Mouse (Mus musculus) midbrain, embryonic 15.5 days (tissue): ENCODE measurements around the gene Bloc1s1. TPM values are rescaled to one million over a fixed set of nuclear protein-coding genes. Genes with fewer than 3 reads are reported as not detected.

ENCODE experiments used
- ATAC-seq: fragments of 200-750 bp; cut with Nextera tagmentation; replicated peaks from 2 replicates; pipeline ENCODE4 v1.8.0; 2017; ENCODE audit warnings: moderate TSS enrichment
- H3K27ac ChIP-seq: fragments of 300-500 bp; sonication (generic); 2 replicates; pipeline ENCODE4 v1.5.1; 2015; ENCODE audit warnings: mild to moderate bottlenecking, inconsistent platforms
- H3K27me3 ChIP-seq: fragments of 300-500 bp; sonication (generic); replicated peaks from 2 replicates; pipeline ENCODE4 v1.6.1; 2015; ENCODE audit warnings: inconsistent platforms
- H3K36me3 ChIP-seq: fragments of 300-500 bp; sonication (generic); replicated peaks from 2 replicates; pipeline ENCODE4 v1.6.1; 2015; ENCODE audit warnings: inconsistent platforms
- H3K4me1 ChIP-seq: fragments of 300-500 bp; sonication (generic); 2 replicates; pipeline ENCODE4 v1.6.1; 2015; ENCODE audit warnings: inconsistent platforms
- H3K4me2 ChIP-seq: fragments of 300-500 bp; sonication (generic); 2 replicates; pipeline ENCODE4 v1.6.1; 2015; ENCODE audit warnings: inconsistent platforms, mild to moderate bottlenecking, moderate library complexity
- H3K4me3 ChIP-seq: fragments of 300-500 bp; sonication (generic); 2 replicates; pipeline ENCODE4 v1.5.1; 2015; ENCODE audit warnings: mild to moderate bottlenecking, inconsistent platforms
- H3K9ac ChIP-seq: fragments of 300-500 bp; sonication (generic); 2 replicates; pipeline ENCODE4 v1.6.1; 2015; ENCODE audit warnings: mild to moderate bottlenecking, inconsistent platforms
- H3K9me3 ChIP-seq: fragments of 300-500 bp; sonication (generic); 2 replicates; pipeline ENCODE4 v1.6.1; 2016; ENCODE audit warnings: inconsistent platforms
- WGBS: fragments of 180-500 bp; shearing (Covaris S2); methylation state at CpG from one replicate; pipeline ENCODE4 v1.1.7; 2015; ENCODE audit warnings: mixed read lengths; 5-methylcytosine and 5-hydroxymethylcytosine counted together
- polyA plus RNA-seq: library from polyadenylated mRNA; unstranded; fragments of >200 nt; fragmentation: Nextera tagmentation; extraction: Ambion mirVana; gene quantifications from 2 replicates; pipeline ENCODE4 v1.2.1, GENCODE M21; 2015

Gene Bloc1s1
- polyA plus RNA-seq, 1 experiment from 2014 or later, result 259 TPM

DNA sequence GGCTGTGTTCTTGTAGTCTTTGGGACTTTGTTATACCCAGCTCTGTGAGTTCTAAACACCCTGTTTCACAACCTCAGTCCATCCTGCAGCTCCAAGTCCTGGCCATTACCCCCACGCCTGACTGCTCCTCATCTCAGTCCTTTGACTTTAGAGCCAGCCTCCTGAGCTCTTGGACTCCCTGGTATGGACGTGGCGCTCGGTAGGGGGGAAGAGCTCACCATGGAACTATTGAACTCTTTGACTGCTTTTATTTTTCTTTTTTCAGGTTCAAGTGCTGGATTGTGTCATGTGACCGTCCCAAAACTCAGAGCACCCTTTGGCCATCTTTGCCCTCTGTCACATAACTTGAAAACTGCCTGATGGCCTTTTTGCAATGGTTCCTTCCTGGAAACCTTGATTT lies 41.8 kb downstream of the Bloc1s1 start:
- no peak overlapping the region for H3K4me2 ChIP-seq
- no peak overlapping the region for H3K9ac ChIP-seq
- no peaks in the 10 kb centered on the region for H3K4me1 ChIP-seq
- peaks cover 19% of the 10 kb centered on the region; the same call in 1 of the 2 replicates for H3K36me3 ChIP-seq
- ATAC-seq, result no peak
- H3K9me3 ChIP-seq, result no peaks in the 10 kb centered on the region
- no peaks in the 10 kb centered on the region for H3K27me3 ChIP-seq
- no peak overlapping the region for H3K27ac ChIP-seq
- H3K4me3 ChIP-seq, result no peak overlapping the region
- 82% methylated on average over 5 of the region's 5 CpGs for WGBS

DNA sequence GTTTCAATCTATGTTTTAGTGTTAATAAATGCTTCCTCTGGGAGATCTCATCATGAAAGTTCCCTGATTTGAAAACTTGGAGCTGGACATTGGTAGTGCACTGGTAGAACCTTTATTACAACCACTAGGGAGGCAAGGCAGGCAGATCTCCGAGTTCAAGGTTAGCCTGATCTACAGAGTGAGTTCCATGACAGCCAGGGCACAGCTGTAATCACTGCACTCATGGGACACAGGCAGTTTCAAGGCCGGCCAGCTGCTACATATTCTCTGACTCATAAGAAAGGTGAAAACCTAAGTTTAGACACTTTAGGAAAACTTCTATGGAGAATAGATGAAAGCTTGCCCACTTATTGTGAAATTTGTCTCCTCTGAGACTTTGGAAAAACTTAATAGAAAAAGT lies 45.0 kb downstream of the Bloc1s1 start:
- 97% methylated on average over 2 of the region's 2 CpGs for WGBS
- no peaks in the 10 kb centered on the region for H3K27me3 ChIP-seq
- no peak overlapping the region for H3K4me2 ChIP-seq
- H3K9me3 ChIP-seq, result no peaks in the 10 kb centered on the region
- peaks cover 12% of the 10 kb centered on the region; the same call in 1 of the 2 replicates for H3K36me3 ChIP-seq
- no peak overlapping the region for H3K27ac ChIP-seq
- no peaks in the 10 kb centered on the region for H3K4me1 ChIP-seq
- no peak overlapping the region for H3K4me3 ChIP-seq
- H3K9ac ChIP-seq, result no peak overlapping the region
- ATAC-seq, result no peak

DNA sequence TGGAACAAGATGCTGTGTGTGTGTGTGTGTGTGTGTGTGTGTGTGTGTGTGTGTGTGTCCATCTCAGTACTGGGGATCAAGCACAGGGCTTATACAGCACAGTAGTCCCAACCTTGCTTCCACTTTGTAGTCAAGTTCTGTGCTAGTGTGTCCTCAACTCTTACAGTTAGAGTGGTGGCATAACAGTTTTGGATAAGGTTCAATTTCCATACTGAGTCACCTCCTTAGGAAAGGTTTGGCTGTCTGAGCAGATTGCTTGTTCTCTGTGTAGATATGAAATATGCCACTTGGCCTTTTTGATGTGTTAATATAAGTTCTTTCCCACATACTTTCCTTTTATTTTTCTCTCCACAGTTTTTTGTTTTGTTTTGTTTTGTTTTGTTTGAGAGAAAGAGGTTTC lies 45.5 kb downstream of the Bloc1s1 start:
- Histone ChIP-seq H3K27ac (no peak overlapping the region), H3K9ac (no peak overlapping the region), H3K36me3 (peaks cover 17% of the 10 kb centered on the region; the same call in 1 of the 2 replicates), H3K4me1 (no peaks in the 10 kb centered on the region), H3K27me3 (no peaks in the 10 kb centered on the region), H3K4me3 (no peak overlapping the region), H3K4me2 (no peak overlapping the region), H3K9me3 (no peaks in the 10 kb centered on the region)
- no peak for ATAC-seq

DNA sequence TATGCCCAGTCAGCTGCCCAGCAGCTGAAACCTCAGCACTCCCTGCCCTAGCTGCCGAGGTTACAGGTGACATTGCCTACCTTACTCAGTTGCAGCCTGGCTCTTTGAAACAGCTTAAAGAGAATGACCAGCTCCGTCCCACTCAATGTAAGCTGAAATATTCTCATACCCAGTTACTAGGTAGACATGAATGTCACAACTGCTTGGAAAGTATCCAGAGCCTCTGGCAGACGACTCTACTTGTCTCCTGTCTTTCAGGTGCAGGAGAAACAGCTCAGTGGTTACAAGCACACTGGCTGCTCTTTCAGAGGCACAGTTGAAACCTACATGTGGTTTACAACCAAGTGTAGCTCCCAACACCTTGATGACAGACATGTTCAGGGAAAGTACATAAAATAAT lies 53.5 kb downstream of the Bloc1s1 start:
- Histone ChIP-seq H3K27ac (no peak overlapping the region), H3K9me3 (no peaks in the 10 kb centered on the region), H3K27me3 (no peaks in the 10 kb centered on the region), H3K4me2 (no peak overlapping the region), H3K4me3 (no peak overlapping the region), H3K36me3 (peaks cover 30% of the 10 kb centered on the region), H3K4me1 (no peaks in the 10 kb centered on the region), H3K9ac (no peak overlapping the region)
- ATAC-seq, result no peak
- 90% methylated on average over 3 of the region's 3 CpGs for WGBS

Other genes starting within 250 kb of the Bloc1s1 start
- gene Suox, start 250.0 kb downstream of the Bloc1s1 start, polyA plus RNA-seq, result 14.3 and 16.7 TPM in 2 replicates
- gene Rab5b, start 227.8 kb downstream of the Bloc1s1 start, polyA plus RNA-seq, result 122 and 123 TPM in 2 replicates
- 0.54 and 0.88 TPM in 2 replicates for gene Pmel, start 219.8 kb downstream of the Bloc1s1 start, polyA plus RNA-seq
- gene Cdk2, start 219.0 kb downstream of the Bloc1s1 start, polyA plus RNA-seq, result 15.1 and 18.6 TPM in 2 replicates
- 7.6 and 7.8 TPM in 2 replicates for gene Dgka, start 179.2 kb downstream of the Bloc1s1 start, polyA plus RNA-seq
- gene Pym1, start 176.1 kb downstream of the Bloc1s1 start, polyA plus RNA-seq, result 45.8 and 47.6 TPM in 2 replicates
- gene Mmp19, start 133.1 kb downstream of the Bloc1s1 start, polyA plus RNA-seq, result 0.58 and 0.79 TPM in 2 replicates
- 59.4 and 60.8 TPM in 2 replicates for gene Dnajc14, start 120.0 kb downstream of the Bloc1s1 start, polyA plus RNA-seq
- gene Tmem198b, start 119.7 kb downstream of the Bloc1s1 start, polyA plus RNA-seq, result 16.0 and 17.6 TPM in 2 replicates
- gene Sarnp, start 106.7 kb downstream of the Bloc1s1 start, polyA plus RNA-seq, result 145 and 155 TPM in 2 replicates
- 21.9 and 22.7 TPM in 2 replicates for gene Ormdl2, start 102.4 kb downstream of the Bloc1s1 start, polyA plus RNA-seq
- 10.3 and 10.9 TPM in 2 replicates for gene Gdf11, start 32.3 kb downstream of the Bloc1s1 start, polyA plus RNA-seq
- 154 and 184 TPM in 2 replicates for gene Cd63, start 23.0 kb downstream of the Bloc1s1 start, polyA plus RNA-seq
- gene Rdh5, start 1.1 kb downstream of the Bloc1s1 start, polyA plus RNA-seq, result 12.9 and 15.4 TPM in 2 replicates
- 5.1 and 5.5 TPM in 2 replicates for gene Itga7, start 9.8 kb upstream of the Bloc1s1 start, polyA plus RNA-seq
- gene Mettl7b, start 37.0 kb upstream of the Bloc1s1 start, polyA plus RNA-seq, result not detected in 2 replicates
- not detected in 2 replicates for gene Olfr9, start 65.4 kb upstream of the Bloc1s1 start, polyA plus RNA-seq
- gene Olfr763, start 86.8 kb upstream of the Bloc1s1 start, polyA plus RNA-seq, result not detected in 2 replicates
- gene Olfr764-ps1, start 115.9 kb upstream of the Bloc1s1 start, polyA plus RNA-seq, result not detected in 2 replicates
- not detected in 2 replicates for gene Olfr765, start 126.0 kb upstream of the Bloc1s1 start, polyA plus RNA-seq
- gene Olfr766-ps1, start 144.9 kb upstream of the Bloc1s1 start, polyA plus RNA-seq, result not detected in 2 replicates
- gene Olfr767, start 158.9 kb upstream of the Bloc1s1 start, polyA plus RNA-seq, result not detected in 2 replicates
- gene Olfr768, start 175.3 kb upstream of the Bloc1s1 start, polyA plus RNA-seq, result not detected in 2 replicates
- gene Olfr769, start 193.8 kb upstream of the Bloc1s1 start, polyA plus RNA-seq, result not detected in 2 replicates
- not detected in 2 replicates for gene Olfr770, start 215.0 kb upstream of the Bloc1s1 start, polyA plus RNA-seq
- not detected in 2 replicates for gene Olfr771, start 240.7 kb upstream of the Bloc1s1 start, polyA plus RNA-seq